Mouse (Mus musculus): Measurements from ENCODE around the gene Anxa2. TPM values are rescaled to one million over a fixed set of nuclear protein-coding genes. Genes with fewer than 3 reads are reported as not detected.

Gene Anxa2
- polyA plus RNA-seq, 1 experiment from 2014 or later, result 180 TPM

DNA sequence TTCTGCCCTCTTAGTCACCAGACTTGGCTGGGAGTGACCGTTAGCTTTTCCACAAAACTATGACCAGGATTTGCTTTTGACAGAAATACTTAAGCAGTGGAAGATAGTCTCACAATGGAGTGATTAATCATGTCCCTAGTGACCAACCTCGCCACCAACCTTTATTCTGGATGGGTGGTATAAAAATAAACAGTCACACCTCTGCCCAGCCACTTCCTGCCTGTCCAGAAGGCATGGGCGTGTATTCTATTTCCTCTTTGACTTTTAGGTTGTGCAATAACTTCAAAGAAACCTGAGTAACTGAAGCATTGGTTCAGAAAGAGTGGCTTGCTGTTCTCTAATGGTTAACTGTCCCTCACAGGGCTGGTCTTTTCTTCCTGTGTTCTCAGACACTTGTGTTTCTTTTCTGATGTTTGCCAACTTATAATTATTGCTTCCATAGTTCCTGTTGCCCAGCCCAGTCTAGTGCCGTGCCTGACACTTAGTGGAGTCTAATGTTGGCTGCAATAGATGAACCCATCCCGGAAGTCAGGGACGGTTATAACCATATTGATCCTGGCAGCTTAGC lies 10.9 kb upstream of the Anxa2 start:
- Histone ChIP-seq H3K4me3 (ENCODE audit: low read depth, low read length) (no peak overlapping the region), H3K9me3 (ENCODE audit: control insufficient read depth, low read length) (no peaks in the 10 kb centered on the region), H3K27me3 (ENCODE audit: control insufficient read depth, insufficient read depth, low read length) (no peaks in the 10 kb centered on the region), H3K4me2 (no peak overlapping the region), H3K27ac (ENCODE audit: low read depth, low read length) (no peak overlapping the region), H3K9ac (ENCODE audit: low read length) (no peak overlapping the region), H3K4me1 (ENCODE audit: control insufficient read depth, insufficient read depth, low read length) (peaks cover 4% of the 10 kb centered on the region), H3K36me3 (ENCODE audit: control insufficient read depth, insufficient read depth, low read length) (no peaks in the 10 kb centered on the region)
- 80% methylated on average over 6 of the region's 6 CpGs for WGBS
- ATAC-seq (ENCODE audit: low FRiP score) (no peak), DNase-seq (ENCODE audit: low spot score, missing footprints) (no peak)

DNA sequence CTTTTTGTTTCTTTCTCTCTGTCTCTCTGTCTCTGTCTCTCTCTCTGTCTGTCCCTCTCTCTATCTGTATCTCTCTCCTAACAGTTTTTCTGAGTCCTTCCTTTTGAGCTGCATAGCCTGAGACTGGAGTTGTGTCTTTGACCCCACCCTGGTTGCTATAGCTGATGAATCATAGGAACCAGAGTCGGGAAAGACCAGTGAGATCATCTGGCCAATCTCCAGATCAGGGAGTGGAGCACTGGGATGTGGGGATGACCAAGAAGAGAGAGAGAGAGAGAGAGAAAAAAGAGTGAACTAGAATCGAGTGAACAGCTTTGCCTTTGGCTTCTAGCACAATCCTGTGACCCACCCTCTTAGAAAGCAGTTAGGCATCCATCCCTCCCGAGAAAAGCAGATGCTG lies 10.2 kb upstream of the Anxa2 start:
- DNase-seq (ENCODE audit: low spot score, missing footprints) (no peak), ATAC-seq (ENCODE audit: low FRiP score) (no peak)
- no peak overlapping the region for H3K27ac ChIP-seq (ENCODE audit: low read depth, low read length)
- no peaks in the 10 kb centered on the region for H3K36me3 ChIP-seq (ENCODE audit: control insufficient read depth, insufficient read depth, low read length)
- H3K9me3 ChIP-seq (ENCODE audit: control insufficient read depth, low read length), result no peaks in the 10 kb centered on the region
- H3K4me3 ChIP-seq (ENCODE audit: low read depth, low read length), result no peak overlapping the region
- H3K4me1 ChIP-seq (ENCODE audit: control insufficient read depth, insufficient read depth, low read length), result peaks cover 4% of the 10 kb centered on the region
- H3K9ac ChIP-seq (ENCODE audit: low read length), result no peak overlapping the region
- 78% methylated on average over 3 of the region's 3 CpGs for WGBS
- no peaks in the 10 kb centered on the region for H3K27me3 ChIP-seq (ENCODE audit: control insufficient read depth, insufficient read depth, low read length)
- H3K4me2 ChIP-seq, result no peak overlapping the region

DNA sequence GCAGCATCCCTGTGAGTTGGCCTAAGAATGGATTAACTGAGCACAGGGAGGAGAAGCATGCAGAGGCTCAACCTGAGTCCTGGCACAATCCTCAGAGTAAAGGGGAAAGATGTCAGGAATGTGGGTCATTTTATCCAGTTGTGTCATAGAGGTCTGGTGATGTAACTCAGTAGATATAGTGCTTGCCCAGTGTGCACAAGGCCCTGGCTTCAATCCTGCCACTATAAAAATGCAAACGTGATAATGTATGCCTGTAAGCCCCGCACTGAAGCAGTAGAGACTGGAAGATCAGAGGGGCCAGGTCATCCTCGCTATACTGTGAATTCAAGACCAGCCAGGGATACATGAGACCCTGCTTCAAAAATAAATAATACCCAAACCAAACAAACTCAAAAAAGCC lies 4.6 kb upstream of the Anxa2 start:
- Histone ChIP-seq H3K9me3 (ENCODE audit: control insufficient read depth, low read length) (no peaks in the 10 kb centered on the region), H3K27ac (ENCODE audit: low read depth, low read length) (no peak overlapping the region), H3K9ac (ENCODE audit: low read length) (no peak overlapping the region), H3K4me2 (no peak overlapping the region), H3K4me3 (ENCODE audit: low read depth, low read length) (no peak overlapping the region), H3K36me3 (ENCODE audit: control insufficient read depth, insufficient read depth, low read length) (no peaks in the 10 kb centered on the region), H3K27me3 (ENCODE audit: control insufficient read depth, insufficient read depth, low read length) (peaks cover 6% of the 10 kb centered on the region), H3K4me1 (ENCODE audit: control insufficient read depth, insufficient read depth, low read length) (peaks cover 6% of the 10 kb centered on the region)
- ATAC-seq (ENCODE audit: low FRiP score), result no peak
- DNase-seq (ENCODE audit: low spot score, missing footprints), result no peak
- 64% methylated on average over 3 of the region's 3 CpGs for WGBS

DNA sequence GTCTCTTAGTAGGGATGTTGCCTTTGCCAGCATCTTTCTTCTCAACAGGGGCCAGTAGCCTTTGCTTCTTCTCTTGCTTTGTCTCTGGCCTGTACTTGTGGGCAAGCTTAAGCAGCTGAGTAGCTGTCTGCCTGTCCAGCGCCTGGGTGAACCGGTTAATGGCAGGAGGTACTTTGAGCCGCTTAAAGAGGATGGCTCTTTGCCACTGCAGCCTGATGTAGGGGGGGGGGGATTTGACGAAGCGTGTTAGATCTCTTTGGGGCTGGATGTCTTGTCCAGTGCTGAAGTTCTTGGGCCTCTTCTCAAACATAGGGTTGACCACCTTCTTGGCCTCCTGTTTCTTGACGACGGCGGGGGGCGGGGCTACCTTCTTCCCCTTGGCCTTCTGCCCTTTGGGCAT lies 2.8 kb upstream of the Anxa2 start:
- ATAC-seq (ENCODE audit: low FRiP score) (no peak), DNase-seq (ENCODE audit: low spot score, missing footprints) (peak; percentile 68)
- H3K4me3 ChIP-seq (ENCODE audit: low read depth, low read length), result no peak overlapping the region
- peaks cover 11% of the 10 kb centered on the region for H3K4me1 ChIP-seq (ENCODE audit: control insufficient read depth, insufficient read depth, low read length)
- H3K27me3 ChIP-seq (ENCODE audit: control insufficient read depth, insufficient read depth, low read length), result peaks cover 17% of the 10 kb centered on the region
- WGBS, result 79% methylated on average over 9 of the region's 9 CpGs
- H3K27ac ChIP-seq (ENCODE audit: low read depth, low read length), result no peak overlapping the region
- no peaks in the 10 kb centered on the region for H3K9me3 ChIP-seq (ENCODE audit: control insufficient read depth, low read length)
- no peak overlapping the region for H3K4me2 ChIP-seq
- no peak overlapping the region for H3K9ac ChIP-seq (ENCODE audit: low read length)
- H3K36me3 ChIP-seq (ENCODE audit: control insufficient read depth, insufficient read depth, low read length), result no peaks in the 10 kb centered on the region

DNA sequence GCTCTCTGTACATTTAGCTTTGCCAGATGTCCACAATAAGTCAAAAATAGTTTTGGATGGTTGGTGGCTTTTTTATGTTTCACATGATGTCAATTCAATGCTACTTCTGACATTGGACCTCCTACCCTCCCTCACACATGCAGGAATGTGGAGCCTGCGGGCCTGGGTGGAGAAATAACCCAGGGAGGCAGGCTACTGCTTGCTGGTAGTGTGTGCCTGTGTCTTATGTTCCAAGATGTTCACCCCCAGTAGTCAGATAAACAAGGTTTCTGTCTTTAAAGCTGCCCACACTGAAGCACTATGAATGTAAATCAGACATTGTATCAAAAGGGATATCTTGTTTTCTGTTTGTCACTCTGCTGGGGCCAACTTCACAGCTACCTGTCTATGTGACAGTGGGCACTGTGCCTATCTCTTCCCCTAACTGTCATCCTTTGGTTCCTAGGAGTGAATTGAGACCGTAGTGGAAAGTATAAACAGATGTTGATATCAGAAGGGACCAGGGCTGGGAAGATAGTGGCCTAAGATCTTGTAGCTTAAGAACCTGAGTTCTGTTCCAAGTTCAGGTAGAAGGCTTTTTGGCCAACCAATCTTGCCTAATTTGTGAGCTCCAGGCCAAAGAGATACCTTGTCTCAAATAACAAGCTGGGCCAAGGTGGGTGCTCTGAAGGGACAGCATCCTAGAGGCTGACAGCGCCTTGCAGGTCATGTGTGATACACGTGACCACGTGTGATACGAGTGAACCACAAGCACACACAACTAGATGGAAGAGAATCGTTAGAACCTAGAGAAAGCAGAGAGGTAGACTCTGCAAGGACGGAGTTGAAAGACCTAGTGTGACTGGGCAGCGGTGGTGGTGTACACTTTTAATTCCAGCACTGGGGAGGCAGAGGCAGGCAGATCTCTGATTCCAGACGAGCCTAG lies 1.3 kb upstream of the Anxa2 start:
- peak; percentile 72 for DNase-seq (ENCODE audit: low spot score, missing footprints)
- Histone ChIP-seq H3K9me3 (ENCODE audit: control insufficient read depth, low read length) (no peaks in the 10 kb centered on the region), H3K4me3 (ENCODE audit: low read depth, low read length) (no peak overlapping the region), H3K36me3 (ENCODE audit: control insufficient read depth, insufficient read depth, low read length) (no peaks in the 10 kb centered on the region), H3K9ac (ENCODE audit: low read length) (no peak overlapping the region), H3K4me1 (ENCODE audit: control insufficient read depth, insufficient read depth, low read length) (peaks cover 11% of the 10 kb centered on the region), H3K4me2 (no peak overlapping the region), H3K27me3 (ENCODE audit: control insufficient read depth, insufficient read depth, low read length) (peaks cover 17% of the 10 kb centered on the region), H3K27ac (ENCODE audit: low read depth, low read length) (no peak overlapping the region)
- no peak for ATAC-seq (ENCODE audit: low FRiP score)
- 93% methylated on average over 10 of the region's 10 CpGs for WGBS

DNA sequence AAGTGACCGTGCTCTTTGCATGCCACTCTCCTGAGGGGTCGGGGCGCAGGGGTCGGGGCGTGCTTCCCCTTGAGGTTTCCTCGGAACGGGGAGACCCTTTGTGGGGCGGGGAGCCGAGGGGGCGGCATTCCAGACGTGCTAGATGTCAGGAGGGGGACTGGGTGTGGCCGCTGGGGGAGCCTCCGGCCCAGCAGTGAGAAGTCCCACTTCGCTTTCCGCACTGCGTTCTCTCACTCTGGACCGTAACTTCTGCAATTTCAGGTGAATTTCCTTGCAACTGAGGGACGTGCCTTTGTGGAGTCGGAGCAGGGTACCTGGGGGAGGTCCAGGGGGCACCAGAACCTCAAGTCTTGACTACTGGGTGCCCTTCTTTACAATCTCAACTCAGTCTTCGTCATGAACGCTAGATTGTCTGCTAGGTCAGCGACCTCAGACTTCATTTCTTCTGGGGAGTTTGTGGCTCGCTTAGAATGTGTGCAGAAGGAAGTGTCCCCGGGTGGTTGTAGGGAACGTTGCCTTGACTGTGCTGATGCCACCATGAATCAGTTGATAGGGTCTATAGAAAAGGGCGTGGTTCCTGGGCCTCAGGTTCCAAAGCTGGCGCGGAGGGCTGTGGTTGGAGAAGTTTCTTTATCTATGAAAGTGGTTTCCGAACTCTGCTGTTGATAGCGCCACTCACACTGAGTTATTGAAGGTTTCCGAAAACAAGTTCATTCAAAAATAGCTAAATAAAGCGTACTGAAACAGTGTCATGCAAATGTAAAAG lies 664 bp downstream of the Anxa2 start:
- Histone ChIP-seq H3K9ac (ENCODE audit: low read length) (peak overlapping the region; percentile 53), H3K9me3 (ENCODE audit: control insufficient read depth, low read length) (no peaks in the 10 kb centered on the region), H3K27ac (ENCODE audit: low read depth, low read length) (no peak overlapping the region; the same call in 1 of the 2 replicates), H3K4me2 (peak overlapping the region; percentile 79), H3K27me3 (ENCODE audit: control insufficient read depth, insufficient read depth, low read length) (peaks cover 17% of the 10 kb centered on the region), H3K4me3 (ENCODE audit: low read depth, low read length) (peak overlapping the region; percentile 43), H3K4me1 (ENCODE audit: control insufficient read depth, insufficient read depth, low read length) (peaks cover 12% of the 10 kb centered on the region), H3K36me3 (ENCODE audit: control insufficient read depth, insufficient read depth, low read length) (no peaks in the 10 kb centered on the region)
- ATAC-seq (ENCODE audit: low FRiP score) (no peak; the same call in 1 of the 2 replicates), DNase-seq (ENCODE audit: low spot score, missing footprints) (peak; percentile 92)
- WGBS, result 6% methylated on average over 26 of the region's 32 CpGs

DNA sequence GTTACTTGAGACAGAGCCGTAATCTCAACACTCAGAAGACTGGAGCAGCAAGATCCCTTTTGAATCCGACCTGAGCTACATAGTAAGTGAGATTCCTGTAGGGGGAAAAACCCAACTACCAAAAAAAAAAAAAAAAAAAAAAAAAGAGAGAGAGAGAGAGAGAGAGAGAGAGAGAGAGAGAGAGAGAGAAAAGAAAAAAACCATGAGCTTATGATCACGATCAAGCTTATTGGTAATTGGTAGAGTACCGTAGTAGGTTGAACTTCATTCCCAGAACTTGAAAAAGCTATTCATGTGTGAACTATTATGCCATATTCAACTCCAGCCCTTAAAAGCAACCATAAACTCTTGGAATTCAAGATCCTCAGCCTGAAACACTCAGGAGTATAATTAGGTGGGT lies 1.3 kb downstream of the Anxa2 start:
- ATAC-seq (ENCODE audit: low FRiP score) (no peak), DNase-seq (ENCODE audit: low spot score, missing footprints) (no peak)
- 69% methylated on average over 4 of the region's 4 CpGs for WGBS
- H3K27ac ChIP-seq (ENCODE audit: low read depth, low read length), result no peak overlapping the region
- H3K27me3 ChIP-seq (ENCODE audit: control insufficient read depth, insufficient read depth, low read length), result peaks cover 17% of the 10 kb centered on the region
- H3K4me1 ChIP-seq (ENCODE audit: control insufficient read depth, insufficient read depth, low read length), result peaks cover 13% of the 10 kb centered on the region
- H3K4me2 ChIP-seq, result no peak overlapping the region
- H3K4me3 ChIP-seq (ENCODE audit: low read depth, low read length), result no peak overlapping the region
- H3K9ac ChIP-seq (ENCODE audit: low read length), result no peak overlapping the region
- H3K9me3 ChIP-seq (ENCODE audit: control insufficient read depth, low read length), result no peaks in the 10 kb centered on the region
- no peaks in the 10 kb centered on the region for H3K36me3 ChIP-seq (ENCODE audit: control insufficient read depth, insufficient read depth, low read length)

DNA sequence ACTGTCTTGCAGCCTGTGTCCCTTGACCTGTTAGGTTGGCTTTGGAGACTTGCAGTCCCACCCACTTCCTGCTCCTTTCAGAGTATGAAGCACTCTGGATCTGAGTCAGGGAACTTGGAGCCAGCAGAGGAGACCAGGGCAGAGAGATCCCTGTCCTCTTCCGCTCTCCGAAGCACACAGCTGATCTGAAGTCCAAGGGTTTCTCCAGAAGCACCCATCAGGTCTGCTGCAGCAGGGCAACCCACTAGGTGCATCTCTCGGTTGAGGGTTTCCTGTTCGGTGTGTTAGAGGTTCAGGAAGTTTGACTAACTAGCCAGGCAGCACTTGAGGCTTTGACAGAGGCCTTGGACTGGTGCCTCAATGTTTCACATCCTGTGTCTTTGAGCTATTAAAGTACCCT lies 2.0 kb downstream of the Anxa2 start:
- no peak overlapping the region for H3K4me2 ChIP-seq
- no peak overlapping the region for H3K27ac ChIP-seq (ENCODE audit: low read depth, low read length)
- peaks cover 17% of the 10 kb centered on the region for H3K27me3 ChIP-seq (ENCODE audit: control insufficient read depth, insufficient read depth, low read length)
- no peak overlapping the region for H3K4me3 ChIP-seq (ENCODE audit: low read depth, low read length)
- no peaks in the 10 kb centered on the region for H3K9me3 ChIP-seq (ENCODE audit: control insufficient read depth, low read length)
- H3K4me1 ChIP-seq (ENCODE audit: control insufficient read depth, insufficient read depth, low read length), result peaks cover 13% of the 10 kb centered on the region
- DNase-seq (ENCODE audit: low spot score, missing footprints) (no peak), ATAC-seq (ENCODE audit: low FRiP score) (no peak)
- WGBS, result 79% methylated on average over 4 of the region's 4 CpGs
- no peaks in the 10 kb centered on the region for H3K36me3 ChIP-seq (ENCODE audit: control insufficient read depth, insufficient read depth, low read length)
- H3K9ac ChIP-seq (ENCODE audit: low read length), result no peak overlapping the region

Measured in midbrain, embryonic 11.5 days (tissue).